Mouse (Mus musculus) spleen, postnatal 36 days (tissue): ENCODE data around the gene Ttc21a.

Experiments
- DNase-seq, 2 experiments: peaks; one replicate each; pipeline ENCODE4 v3.0.0; 2022; ENCODE audit warnings: low spot score in 2 of 2, mixed read lengths in 1 of 2

Gene Ttc21a

DNA sequence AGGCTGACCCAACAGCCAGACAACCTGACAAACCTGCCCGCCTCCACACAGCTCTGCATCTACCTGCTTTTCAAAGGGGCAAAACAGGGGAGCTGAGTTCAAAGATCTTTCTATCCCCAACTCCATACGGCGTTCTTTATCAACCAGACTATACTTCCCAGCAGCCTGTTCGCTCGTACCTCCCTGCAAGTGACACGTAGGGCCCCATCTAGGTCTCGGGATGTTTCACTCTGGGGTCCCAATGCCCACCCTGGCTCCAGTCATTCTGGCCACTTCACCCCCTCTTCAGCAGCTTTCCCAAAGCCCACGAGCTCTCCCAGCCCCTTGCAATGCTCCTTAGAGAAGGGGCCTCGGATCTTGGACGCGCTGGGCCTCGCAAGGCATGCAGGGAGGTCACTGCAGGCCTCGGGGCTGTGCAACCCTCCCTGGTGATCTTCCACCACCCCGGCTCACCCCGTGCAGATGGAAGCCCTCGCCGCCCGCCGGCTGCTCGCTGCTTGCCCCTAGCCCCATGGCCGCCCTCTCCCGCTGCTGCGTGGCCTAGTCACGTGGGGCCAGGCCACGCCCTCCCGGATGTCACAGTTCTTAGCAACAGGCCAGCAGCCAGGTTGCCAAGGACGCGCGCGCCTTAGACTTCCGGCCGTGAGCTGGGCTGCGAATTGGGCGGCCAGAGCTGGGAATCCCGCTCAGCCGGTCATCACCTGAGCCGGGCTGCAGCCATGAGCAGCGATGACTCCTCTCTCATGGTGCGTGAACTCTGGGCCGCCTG lies at the start of gene Ttc21a, which contains the start of gene Gorasp1:
Ttc21a (plus strand) TSS at position 602 of the 769 bp plus-strand sequence.
Gorasp1 (minus strand) TSS at position 561 of the 769 bp plus-strand sequence.
- DNase-seq: peak; percentile 87 to 89

DNA sequence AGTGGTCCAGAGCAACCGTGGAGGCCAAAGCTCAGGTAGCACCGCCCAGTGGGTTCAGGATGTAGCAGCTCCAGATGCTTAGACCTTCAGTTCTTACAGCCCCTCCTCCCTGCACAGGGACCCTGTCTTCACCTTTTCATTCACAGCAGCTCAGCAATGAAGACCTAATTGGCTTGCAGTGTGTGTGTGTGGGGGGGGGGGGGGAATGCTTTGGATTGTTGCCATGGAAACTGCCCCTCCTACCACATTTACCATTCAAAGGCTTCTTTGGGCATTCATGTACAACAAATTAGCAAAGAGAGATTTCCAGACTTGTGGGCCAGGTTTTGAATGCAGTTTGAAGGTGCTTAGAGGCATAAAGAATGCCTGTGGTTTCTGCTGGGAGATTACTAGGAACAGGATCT lies 48.6 kb upstream of the Ttc21a start:
- DNase-seq: no peak

DNA sequence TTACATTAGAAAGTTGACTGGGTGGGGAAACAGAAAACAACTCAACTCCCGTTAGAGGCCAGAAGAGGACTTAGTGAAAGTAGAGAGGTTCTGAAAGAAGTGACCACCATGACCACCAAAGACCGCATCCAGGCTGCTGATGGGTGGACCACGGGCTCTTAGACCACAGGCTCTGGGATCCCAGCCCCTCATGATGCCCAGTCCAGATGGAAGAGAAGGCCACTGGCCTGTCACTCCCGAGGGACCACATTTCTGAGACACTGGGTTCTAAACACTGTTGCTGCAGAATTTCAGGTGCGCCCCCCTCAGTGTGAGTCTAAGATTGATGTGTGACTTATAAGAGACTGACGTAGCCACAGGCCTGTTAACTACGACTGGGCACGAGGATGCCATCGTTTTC lies 48.0 kb upstream of the Ttc21a start:
- no peak for DNase-seq

DNA sequence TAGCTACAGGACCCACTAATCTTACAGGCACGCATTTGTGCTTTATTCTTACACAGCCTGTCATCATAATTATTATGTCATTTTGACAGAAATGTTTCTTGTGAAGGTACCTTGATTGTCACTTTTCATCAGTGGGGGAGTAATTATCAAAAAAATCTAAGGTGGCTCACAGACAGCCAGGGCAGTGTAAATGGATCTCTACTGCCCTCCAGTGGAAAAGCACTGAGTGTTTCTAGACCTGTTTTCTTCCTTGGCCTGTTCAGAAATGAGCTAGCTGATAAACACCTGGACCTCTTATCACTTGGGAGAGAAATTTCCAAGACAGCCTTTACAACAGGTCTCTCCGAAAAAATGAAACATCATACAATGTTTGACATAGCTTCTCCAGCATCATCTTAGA lies 46.7 kb upstream of the Ttc21a start:
- DNase-seq: peak; percentile 23 to 24

DNA sequence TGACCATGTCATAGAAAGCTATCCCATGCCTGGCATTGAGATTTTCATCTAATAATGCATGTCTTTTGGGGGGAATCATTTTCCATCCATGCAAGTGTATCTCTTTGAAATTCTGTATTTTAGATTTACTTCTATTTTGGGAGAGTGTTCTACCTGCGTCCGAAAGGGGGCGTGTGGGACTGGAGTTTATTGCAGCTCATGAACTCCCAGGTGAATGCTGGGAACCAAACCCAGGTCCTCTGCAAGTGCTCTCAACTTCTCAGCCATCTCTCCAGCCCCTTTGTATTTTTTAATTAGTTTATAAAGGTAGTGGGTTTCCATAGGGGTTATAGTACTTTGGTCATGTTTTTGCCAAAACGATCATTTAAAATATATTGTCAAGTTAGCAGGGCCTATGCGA lies 43.5 kb upstream of the Ttc21a start:
- DNase-seq: no peak

DNA sequence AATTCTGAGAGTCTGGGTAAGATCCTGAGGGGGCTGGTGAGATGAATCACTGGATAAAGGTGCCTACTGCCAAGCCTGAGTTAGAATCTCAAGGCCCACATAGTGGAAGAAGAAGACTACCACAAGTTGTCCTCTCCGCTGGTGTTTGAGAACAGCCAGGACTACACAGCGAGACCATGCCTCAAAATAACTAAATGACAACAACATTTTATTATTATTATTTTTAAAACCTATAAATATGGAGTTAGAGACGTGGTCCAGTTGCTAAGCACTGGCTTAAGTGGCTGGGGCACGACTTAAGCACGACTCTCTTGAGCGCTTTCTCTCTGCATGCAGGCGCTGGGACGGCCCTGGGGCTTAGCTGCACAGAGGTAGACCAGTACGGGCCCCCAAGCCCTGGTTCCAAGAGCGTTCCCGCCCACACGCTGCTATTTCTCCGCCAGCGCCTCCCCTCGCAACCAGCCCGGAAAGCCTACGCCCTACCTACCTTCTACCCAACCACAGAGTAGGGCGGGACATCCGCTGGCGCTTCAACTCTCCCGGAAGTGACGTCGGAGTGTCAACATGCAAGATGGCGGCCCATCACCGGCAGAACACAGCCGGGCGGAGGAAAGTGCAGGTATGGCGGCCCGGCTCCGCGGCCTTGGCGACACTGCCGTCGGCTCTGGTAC lies 42.9 kb upstream of the Ttc21a start, which contains the start of gene Wdr48:
Wdr48 (plus strand) TSS at position 540 of the 671 bp plus-strand sequence.
- peak; percentile 96 to 98 for DNase-seq

DNA sequence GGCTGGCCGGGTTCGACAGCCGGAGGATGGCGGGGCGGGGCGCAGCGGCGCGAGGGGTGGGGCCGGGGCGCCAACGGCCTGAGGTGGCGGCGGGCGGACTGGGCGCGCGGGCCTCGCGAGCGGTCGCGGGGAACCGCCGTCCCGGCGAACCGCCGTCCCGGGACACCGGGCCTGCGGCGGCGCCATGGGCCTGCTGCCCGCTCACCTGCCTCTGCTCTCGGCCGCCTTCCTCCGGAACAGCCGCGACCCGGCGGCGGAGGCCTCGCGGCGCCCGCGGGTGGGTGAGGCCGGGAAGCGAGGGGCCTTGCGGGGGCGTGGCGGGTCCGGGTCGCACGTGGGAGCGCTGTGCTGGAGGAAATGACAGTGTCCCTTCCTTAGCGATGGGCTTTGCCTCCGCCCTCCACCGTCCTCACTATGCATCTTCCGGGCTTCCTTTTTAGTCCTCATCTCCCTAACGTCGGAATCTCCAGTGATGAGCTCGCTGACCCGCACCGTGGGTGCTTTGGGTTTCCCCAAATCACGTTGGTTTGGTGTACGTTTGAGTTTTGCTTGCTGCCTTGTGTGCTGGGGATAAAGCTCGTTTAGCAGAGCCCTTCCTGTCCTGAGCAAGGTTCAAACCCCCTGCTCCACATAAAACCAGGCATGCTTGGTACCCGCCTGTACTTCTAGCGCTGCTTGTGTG lies 42.2 kb upstream of the Ttc21a start:
- DNase-seq: peak; percentile 45 to 54

DNA sequence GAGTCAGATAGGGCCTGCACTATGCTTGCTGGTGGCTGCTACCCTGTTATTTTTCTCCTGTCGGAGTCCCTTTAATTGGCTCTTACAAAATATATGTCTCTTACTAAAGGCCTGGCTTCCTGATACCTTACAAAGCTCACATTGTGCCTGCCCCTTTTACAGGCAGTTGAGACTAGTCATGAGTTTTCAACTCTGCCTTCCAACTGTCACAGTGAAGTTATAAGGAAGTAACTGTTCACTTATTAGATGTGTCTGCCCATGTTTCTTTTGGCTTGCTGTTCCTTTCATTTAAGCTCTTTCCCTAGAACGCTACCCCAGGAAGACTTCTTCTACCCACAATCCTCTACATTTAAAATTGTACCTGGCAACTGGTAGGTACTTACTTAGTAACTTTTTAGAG lies 38.0 kb upstream of the Ttc21a start:
- DNase-seq: no peak

DNA sequence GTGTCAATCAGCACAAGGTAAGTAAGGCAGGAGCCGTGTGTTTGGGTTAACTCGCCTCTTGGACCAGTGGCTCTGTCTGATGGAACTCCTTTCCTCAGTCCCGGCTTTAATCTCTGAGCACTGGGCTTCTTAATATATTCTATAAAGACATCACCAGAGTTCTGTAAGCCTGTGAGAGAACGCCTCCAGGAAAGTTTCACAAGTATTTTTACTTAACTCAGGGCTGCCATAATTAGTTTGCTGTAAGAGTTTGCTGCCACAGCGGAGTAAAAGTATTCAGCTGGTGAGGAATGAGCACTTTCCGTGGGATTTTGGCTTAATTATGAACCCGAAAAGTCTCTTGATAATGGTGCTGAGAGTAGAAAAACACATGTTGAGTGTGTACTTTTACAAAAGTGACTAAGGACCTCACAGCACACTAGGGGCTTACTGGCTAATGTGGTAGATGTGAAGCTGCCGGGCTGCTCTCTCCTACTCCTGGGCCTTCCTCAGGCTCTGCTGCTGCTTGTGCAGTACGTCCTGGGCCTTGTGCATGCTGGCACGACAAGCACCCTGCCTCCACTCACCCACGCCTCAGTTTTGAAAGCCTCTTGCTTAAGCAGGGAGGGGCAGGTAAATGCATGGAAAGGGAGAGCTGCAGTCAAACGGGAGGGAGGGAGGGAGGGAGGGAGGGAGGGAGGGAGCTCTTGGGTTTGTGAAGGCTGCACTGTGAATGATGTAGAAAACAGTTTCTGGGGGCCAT lies 34.8 kb upstream of the Ttc21a start:
- DNase-seq: no peak

DNA sequence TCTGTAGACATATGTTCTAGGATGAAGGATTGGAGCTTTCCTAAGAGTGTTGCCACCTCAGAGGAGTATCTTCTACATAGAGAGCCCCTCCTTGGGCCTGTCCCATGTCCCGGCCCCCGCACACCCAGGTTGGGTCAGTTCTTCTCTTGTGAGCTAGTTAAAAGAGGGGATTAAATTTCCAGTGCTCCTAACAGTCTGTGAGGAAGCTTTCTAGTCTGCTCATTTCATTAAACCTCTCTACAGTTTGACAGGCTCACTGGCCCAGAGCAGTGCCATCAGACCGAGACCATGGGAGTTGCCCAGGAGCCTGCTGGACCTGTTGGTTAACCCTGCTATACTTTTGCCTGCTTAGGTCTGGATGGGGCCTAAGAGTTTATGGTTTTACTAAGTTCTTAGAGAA lies 28.7 kb upstream of the Ttc21a start:
- DNase-seq: no peak

DNA sequence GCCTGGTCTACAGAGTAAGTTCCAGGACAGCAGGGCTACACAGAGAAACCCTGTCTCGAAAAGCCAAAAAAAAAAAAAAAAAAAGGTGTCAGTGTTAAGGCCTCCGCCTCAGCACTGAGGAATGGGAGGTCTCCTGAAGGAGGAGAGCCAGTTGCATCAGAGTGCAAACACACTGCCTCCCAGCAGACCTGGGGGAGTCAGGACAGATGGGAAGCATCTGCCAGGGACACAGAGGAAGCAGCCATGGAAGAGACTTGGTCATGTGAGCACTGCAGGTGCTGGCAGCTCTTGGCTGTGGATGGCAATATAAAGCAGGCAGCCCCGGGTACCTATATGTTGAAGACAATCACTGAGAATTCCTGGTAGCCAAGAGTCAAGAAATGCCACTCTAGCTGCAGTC lies 27.5 kb upstream of the Ttc21a start:
- no peak for DNase-seq

DNA sequence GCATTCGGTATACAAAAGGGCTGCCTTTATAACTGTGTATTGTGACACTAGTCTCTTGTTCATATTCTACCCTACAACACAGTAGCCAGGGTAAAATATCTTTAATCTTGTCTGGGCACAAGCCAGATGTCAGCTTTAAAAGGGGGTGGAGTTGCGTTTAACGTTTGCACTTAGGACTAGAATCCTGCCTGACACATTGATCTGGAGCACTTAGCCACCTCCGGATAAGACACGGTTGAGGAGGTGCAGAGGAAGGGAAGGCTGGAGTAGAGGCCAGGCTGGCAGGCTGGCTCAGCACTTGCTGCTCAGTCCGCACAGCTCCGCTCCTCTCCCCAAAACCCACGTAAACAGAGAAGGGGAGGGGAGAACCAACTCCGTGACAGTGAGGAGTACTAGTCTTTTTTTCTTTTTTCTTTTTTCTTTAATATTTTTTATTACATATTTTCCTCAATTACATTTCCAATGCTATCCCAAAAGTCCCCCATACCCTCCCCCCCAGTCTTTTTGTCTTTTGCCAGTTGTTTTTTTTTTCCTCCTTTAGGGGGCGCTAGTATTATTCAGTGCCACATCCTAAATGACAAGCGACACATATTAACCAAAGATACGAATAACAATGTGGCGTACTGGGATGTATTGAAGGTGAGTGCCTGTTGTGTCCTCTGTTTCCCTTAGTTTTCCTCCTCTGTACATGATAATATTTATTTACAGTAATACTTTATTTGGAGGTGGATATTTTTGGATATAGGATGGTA lies 24.1 kb upstream of the Ttc21a start:
- DNase-seq: no peak

DNA sequence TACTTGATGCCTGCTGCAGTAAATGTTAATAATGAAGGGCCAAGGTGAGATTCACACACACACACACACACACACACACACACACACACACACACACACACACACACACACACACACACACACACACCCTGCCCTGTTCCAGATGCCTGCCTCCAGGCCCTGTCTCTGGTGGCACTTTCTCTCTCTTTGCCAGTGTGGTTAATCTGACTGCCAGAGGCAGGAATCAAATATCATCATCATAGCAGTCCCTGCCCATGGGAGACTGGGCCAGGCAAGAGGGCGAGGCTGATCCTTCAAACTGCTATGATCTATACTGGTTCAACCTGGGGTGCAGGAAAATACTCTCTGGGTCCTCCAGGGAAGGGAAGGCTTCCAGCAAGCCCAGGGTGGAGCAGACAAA lies 17.5 kb upstream of the Ttc21a start:
- DNase-seq: no peak

DNA sequence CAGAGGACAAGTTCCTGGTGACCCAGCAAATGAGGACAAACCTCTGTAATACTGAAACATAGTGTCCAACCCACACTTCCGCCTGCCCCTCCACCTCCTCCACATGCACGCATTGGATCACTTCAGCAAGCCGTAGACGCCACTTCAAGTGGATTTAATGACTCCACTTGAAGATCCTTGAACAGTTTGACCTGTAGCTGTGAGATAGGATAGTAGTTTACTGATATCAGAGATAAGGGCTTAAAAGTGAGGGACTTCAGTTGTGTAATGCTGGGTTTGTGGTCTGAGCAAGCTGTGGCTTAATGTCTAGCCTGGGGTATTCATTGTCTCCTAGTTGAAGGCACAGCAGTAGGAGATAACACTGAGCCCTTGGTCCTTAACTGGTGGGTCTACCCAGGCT lies 13.9 kb upstream of the Ttc21a start:
- DNase-seq: no peak

DNA sequence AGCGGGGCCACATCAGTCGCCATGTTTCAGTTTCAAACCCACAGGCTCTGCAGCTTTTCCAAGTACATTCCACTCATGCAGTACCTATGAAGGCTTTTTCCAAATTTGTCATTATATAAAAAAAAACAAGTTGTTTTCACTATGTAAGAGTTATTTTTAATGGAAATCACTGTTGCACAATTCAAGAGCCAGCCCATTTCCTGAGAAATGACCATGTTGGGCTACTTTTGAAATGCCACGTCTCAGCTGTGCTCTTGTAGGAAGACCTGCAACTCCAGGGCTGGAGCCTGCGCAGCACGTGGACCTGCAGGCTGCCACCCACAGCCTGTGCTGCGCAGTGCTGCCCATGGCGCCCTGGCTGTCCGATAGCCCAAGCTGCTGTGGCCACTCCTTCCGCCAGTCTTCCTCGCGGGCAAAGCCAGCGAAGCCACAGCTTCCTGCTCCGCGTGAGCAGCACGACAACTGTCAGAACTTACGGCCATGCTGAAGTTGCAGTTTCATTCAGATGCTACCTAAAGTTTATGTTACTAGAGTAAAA lies 12.2 kb upstream of the Ttc21a start:
- DNase-seq: no peak

DNA sequence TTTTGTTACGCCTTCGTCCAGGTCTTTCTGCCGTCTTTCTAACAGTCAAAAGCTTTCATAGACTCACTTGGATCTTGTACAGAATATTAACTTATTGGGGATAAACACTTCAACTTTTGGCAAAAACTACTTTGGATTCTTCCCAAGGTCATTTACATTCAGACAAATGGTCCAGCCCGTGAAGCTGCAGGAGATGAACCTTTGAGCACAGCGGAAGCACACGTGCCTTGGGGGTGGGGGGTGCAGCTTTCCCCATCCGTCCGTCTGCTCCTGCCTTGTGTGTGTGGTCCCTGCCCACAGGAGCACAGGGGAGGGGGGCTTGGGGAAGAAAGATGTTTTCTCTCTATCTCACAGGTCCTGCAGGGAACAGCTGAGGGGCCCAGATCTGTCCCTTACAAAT lies 11.7 kb upstream of the Ttc21a start:
- DNase-seq: no peak

DNA sequence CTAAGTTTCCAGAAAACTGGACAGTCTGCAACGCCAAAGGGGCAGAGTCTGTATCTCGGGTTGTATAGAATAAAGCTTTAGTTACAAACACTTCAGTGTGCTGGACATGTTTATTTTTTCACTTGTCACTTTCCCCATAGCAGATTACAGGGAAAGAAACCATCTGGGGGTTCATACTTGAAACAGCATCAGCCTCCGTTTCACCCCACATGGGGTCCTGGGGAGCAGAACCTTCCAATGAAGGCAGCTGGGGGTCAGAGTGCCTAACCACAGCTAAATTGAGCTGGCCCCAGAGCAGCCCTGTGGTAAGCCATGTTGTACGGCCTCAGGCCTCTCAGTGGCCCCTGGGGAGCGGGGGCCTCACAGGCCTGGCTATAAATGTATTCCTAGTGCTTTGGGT lies 10.9 kb upstream of the Ttc21a start:
- no peak for DNase-seq

DNA sequence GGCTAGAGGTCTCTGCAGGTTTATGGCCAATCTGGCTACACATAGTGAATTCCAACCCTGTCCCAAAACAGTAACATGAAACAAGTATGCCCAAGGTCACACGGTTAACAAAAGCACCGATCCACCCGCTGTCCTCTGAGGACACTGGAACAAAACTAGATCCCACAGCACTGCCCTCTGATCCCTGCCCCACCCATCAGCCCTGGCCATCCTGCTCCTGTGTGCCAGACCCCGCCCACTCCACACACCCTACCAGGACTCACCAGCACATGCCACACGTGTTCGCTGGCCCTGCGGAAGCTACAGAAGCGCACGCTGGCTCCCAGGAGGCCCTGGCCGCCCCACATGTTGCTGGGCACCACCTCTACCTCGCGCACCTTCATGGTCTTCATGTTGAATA lies 5.0 kb upstream of the Ttc21a start:
- no peak for DNase-seq

DNA sequence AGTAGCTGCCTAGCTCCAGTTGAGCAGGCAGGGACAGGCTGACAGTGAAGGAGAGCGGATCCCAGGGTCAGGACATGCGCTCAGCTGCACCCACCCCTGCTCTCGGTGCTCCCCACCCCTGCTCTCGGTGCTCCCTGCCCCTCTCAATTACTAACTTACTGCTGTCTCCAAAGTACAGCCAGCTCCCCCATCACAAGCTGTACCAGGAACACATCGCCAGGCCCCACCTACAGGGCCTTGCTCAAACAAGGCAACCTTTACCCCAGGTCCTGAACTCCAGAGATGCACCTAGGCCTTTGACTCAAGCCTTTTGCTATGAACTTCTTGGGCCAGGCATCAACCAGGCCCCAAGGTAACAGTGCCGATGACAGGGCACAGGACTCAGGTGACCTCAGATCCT lies 3.7 kb upstream of the Ttc21a start:
- no peak for DNase-seq

DNA sequence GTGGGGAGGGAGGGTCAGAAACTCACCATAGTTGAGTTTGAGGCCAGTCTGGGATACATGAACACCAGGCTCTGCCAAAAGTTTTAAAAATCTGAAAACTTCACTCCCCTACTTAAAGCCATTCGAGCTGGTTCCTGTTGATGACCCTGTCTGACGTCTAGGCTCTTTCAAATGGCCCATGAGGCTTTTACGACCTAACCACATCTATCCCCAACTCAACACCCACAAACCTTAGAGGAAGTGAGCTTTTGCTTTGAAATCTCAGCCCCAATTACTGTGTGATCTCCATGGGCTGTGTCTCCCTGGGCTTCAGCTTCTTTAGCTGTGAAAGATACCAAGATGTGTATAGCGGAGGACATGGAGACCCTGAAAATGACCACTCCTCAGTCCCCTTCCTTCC lies 1.1 kb downstream of the Ttc21a start:
- no peak for DNase-seq

DNA sequence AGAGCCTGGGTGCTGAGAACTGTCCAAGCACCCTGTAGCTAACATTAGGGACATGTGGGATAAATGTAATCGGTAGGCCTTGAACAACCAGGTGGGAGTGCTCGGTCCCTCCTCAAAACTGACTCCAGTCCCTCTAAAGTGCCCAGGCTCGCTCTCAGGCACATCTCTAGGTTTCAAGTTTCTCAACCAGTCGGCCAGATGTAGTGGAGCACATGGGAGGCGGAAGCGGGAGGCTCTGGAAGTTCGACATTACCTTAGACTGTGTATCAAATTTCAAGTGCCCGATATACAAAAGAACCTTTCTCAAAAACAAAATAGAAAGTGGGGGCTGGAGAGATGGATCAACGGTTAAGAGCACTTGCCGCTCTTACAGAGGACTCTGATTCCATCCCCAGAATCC lies 2.2 kb downstream of the Ttc21a start:
- DNase-seq: no peak
